Mouse (Mus musculus): Measurements from ENCODE around the gene Cfap73.
A peak's percentile ranks its signal among the peaks of the same experiment; 100 is the strongest.

The Cfap73 gene

DNA sequence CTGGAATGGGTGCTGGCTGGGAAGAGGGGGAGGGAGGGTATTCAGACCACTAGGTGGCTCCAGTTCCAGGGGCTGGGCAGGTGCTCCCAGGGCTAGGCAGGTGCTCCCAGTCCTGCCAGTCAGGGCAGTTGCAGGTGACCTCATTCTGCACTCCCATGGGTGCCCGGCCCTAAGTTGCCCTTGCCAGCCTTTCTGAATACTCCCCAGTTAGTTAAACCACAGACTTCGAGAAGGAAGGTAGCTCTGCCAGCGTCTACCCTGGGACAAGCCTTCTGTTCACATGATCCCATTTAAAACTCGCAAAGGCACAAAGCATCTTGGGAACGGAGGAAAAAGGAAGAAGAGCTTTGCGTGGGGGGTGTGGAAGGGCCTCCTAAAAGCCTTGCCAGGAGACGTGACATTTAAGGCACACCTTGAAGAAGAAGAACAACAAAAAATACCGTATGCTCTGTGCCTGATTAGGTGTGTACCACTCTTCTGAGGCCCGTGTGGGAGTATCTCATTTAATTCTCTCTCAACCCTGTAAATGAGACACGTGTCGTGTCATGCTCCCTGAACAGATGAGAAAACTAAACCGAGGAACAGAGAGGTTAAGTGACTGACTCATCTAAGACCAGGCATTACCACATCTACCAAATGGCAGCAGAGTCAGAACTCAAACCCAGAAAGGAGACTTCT is 13.9 kb upstream of the Cfap73 start:
- DNase-seq (ENCODE audit: low spot score) = no peak

DNA sequence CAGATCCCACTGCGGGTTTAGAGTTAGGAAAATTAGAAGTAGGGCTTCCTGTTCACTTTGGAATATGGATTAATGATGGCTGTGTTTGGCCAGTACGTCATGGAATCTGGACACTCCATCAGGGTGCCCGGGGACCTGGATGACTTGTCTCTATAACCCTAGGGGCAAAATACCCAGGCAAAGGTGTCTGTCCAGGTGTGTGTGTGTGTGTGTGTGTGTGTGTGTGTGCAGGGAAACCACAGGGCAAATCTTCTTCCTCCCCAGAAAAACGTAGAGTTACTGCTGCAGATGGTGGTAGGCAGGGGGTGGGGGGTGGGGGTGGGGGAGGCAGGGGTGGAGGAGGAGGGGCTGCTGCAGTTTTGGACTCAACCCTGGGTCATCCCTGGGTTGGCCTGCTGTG is 13.3 kb upstream of the Cfap73 start:
- no peak for DNase-seq (ENCODE audit: low spot score)

DNA sequence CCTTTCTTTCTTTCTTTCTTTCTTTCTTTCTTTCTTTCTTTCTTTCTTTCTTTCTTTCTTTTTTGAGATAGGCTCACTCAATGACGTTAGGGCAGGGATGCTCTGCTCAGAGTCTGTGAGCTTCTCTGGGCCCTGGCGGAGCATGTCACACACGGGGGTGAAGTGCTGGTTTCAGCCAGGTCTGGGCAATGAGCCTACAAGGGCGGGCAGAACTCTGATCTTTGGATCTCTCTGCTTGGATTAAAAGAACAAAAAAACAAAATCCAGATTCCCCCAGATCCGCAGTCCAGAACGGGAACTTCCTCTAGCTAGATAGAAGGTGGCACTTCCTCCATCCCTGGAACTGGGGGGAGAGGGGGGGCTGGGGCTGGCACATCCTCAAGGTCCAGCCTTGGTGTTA is 11.8 kb upstream of the Cfap73 start:
- DNase-seq (ENCODE audit: low spot score) = no peak

DNA sequence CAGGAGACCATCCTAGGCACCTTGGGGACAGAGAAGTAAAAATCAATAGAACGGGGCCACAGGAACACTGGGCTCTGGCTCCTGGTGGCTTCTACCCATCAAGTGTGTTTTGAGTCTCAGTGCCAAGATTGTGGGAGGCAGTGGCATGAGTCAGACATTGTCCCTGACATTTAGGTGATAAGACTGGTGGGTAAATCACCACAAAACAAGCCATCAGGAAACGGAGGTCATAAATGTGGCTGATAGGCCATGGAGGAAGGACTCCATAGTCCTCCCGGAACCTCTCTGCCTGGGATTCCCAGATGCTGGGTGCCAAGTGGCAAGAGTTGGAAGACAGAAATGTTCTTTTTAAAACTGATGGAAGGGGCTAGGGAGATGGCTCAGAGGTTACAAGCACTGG is 10.2 kb upstream of the Cfap73 start:
- no peak for DNase-seq (ENCODE audit: low spot score)

DNA sequence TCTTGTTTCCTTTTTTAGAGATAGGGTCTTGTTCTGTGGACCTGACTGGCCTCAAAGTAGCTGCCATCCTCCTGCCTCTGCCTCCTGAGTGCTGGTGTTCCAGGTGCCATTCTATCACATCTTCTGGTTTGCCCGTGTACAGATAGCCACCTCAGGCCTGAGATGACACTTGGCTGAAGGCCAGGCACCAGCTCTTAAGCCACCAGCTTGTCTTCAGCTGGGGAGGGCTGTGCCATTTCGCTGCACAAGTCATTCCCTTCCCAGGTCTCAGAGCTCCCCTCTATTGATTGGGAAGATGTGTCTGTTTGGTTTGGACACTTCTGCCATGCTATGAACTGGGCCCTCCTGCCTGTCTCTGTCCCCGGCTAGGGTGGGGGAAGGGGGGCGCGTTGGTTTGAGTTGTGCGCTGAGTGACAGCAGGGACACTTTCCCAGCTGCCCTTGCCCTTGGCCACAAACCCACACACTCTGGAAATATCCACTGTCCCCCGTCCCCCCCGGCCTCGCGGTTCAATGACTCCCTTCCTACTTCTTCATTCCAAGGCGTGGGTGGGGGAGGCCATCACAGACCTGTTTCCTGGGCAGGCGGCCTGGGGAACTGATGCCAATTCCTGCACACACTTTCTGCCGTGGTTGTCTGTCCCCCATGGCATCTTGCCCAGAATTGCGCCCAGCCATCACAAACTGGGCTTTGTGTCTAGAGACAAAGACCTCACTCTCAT is 9.5 kb upstream of the Cfap73 start:
- no peak for DNase-seq (ENCODE audit: low spot score)

DNA sequence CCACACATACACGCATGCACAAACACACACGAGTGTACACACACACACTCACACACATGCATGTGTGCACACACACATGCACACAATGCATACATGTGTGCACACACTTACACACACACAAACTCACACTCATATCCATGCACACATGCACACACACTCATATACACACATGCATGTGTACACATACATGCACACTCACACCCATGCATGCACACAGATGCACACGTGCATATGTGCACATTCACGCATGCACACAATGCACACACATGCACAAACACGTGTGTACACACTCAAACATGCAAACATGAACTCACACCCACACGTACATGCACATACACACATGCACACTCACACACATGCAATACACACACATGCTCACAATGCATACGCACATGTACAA is 6.1 kb upstream of the Cfap73 start:
- no peak for DNase-seq (ENCODE audit: low spot score)

DNA sequence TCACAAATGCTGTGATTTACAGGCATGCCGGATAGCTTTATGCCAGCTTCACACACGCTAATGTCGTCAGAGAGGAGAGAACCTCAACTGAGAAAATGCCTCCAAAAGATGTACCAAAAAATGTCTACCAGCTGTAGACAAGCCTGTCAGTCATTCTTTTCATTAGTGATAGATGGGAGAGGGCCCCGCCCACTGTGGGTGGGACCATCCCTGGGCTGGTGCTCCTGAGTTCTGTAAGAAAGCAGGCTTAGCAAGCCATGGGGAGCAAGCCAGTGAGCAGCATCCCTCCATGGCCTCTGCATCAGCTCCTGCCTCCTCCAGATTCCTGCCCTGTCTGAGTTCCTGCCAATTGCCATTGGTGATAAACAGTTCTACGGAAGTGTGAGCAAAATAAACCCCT is 1.6 kb upstream of the Cfap73 start:
- DNase-seq (ENCODE audit: low spot score) = no peak

DNA sequence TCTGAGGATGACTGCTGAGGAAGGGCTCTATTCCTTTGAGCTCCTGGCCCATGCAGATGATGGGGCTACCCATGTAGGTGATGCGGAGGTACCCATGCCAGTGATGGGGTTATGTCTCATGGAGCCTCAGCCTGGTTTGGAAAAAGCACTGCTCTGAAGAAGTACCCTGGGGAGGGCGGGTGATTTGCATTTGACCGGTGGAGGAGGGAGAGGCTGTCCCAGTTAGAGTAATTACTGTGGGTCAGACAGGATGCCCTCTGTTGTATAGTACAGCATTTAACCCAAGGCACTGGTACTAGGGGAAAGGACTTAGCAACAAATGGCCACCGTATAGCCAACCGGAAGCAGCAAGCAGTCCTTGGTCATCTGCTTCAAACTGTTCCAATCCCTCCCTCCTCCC is 825 bp upstream of the Cfap73 start:
- DNase-seq (ENCODE audit: low spot score) = no peak

DNA sequence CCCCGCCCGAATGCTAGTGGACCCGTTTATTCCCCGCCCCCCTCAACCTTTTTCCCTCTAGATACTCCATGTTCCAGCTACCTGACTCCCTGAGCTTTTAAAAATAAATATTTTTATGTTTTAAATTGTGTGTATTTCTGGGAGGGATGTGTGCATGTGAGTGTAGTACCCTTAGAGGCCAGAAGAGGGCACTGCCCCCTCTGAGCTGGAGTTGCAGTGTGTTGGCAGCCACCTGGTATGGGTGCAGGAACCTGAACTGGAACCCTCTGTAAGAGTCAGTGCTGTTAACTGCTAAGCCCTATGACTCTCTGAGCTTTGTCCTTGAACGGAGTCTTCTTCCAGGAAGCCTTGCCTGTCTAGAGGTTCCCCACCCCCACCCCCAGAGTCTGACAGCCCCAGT is 2.1 kb downstream of the Cfap73 start:
- no peak for DNase-seq (ENCODE audit: low spot score)

DNA sequence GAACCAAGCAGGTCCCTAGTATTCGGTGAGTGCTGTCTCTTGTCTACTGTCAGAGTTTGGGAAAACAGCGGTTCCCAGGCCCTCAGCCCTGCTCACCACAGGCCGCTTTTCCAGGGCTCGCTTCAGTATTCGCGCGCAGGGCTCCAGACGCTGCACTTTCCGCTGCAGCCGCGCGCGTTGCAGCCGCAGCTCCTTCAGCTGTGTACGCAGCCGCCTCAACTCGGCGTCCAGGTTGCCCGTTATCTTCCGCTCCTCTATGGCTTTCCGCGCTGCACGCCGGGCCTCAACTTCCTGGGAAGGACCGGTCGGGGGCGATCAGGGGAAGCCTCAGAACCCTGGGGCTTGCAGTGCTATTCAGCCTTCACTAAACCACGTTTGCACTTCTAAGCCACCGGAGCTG is 2.9 kb downstream of the Cfap73 start:
- no peak for DNase-seq (ENCODE audit: low spot score)

DNA sequence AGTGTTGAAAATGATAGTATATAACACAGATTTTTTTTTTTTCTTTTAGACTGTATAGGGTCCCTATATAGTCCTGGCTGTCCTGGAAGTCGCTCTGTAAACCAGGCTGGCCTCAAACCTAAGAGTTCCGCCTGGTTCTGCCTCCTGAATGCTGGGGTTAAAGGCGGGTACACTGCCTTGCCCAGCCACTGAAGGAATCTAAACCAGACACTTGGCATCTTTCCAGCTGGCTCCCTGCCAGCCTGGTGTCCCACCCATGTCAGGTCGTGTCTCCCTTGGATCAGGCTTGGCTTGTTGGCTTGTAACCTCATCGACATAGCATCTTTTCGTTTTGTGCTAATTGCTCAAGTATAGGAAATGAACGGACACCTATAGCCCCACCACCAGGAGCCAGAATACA is 5.4 kb downstream of the Cfap73 start:
- DNase-seq (ENCODE audit: low spot score) = no peak

DNA sequence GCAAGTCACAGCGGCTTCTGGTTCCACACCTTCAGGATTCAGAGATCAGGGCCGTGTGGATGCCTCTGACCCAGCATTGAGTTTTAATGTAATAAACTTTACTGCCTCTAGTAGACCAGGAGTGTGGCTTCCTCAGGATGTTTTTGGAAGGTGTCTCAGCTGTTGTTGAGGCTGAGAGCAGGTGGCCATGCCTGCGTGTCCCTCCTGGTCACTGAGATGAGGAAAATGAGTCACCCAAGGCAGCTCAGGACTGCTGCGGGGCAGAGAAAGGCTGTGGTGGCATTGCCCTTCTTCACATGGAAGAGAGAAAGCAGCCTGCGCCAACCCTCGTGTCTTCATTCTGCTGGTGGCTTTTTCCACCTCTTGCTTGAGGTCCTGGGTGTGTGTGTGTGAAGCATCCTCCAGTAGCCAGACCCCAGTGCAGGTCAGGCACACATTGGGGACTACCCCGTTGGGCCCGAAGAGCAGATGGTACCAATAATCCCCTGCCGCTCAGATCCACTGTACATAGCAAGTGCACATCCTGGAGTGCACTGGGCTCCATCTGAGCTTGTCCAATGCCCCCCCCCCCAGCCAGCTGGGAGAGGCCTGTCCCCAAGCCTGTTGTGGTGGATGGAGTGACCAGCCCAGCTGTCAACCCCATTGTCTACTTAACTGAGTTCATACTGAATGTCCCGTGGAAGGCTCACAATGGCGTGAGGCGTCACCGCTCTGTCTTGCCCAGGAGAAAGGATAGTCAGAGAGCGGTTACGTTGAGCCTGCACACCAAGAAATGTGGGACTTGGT is 6.3 kb downstream of the Cfap73 start:
- no peak for DNase-seq (ENCODE audit: low spot score)

DNA sequence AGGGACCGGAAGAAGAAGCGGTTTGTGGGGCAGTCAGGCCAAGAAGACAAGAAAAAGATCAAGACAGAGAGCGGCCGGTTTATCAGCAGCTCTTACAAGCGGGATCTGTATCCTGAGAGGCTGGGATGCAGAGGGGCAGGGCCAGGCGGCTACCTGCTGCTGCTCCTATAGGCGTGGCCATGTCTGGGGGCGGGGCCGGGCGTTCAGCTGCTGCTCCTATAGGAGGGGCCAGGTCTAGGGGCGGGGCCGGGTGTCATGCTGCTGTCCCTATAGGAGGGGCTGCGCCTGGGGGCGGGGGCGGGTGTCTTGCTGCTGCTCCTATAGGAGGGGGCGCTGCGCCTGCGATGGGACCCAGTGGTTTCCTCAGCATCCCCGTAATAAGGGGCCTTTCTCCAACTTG is 7.6 kb downstream of the Cfap73 start:
- no peak for DNase-seq (ENCODE audit: low spot score)

DNA sequence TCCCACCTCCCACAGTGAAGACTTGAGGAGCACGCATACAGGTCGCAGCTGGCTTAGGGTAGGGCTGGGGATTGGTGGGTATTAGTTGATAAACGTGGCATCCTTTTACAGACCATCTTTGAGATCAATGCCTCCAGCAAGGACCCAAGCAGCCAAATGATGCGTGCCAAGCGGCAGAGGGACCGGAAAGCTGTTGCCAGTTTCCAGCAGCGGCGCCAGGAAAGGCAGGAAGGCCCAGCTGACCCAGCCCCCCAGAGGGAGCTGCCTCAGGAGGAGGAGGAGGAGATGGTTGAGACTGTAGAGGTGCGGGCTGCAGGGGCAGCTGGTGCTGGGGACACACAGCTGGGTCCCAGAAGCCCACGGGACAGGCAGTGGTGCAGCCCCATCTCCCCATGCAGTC is 9.6 kb downstream of the Cfap73 start:
- DNase-seq (ENCODE audit: low spot score) = no peak

DNA sequence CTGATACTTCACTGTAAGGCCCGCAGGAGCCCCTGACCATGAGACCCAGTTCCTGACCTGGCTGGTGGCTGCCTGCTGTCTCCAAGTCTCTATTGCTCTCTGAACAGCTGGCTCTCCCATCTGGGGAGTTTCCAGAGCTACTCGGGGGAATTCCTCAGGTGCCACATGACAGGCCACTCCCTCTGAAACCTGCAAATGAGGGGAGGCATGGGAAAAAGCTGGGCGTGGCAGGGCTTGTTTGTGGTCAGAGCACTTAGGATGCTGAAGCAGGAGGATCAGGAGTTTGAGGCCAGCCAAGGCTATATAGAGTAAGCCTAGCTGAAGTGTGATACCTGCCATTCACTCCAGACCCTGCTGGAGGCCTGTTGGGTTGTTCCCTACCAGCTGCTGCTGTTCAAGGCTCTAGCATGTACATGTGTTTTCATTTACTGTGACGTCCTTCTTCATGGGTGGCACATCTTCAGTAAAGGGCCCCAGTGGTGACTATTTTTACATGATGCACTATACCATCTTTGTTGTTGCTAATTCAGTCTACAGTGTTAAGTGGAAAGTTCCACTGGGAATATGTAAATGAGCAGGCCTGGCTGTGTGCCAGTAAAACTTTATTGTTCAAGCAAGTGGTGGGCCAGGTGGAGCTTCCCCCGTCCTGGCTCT is 11.7 kb downstream of the Cfap73 start:
- no peak for DNase-seq (ENCODE audit: low spot score)

DNA sequence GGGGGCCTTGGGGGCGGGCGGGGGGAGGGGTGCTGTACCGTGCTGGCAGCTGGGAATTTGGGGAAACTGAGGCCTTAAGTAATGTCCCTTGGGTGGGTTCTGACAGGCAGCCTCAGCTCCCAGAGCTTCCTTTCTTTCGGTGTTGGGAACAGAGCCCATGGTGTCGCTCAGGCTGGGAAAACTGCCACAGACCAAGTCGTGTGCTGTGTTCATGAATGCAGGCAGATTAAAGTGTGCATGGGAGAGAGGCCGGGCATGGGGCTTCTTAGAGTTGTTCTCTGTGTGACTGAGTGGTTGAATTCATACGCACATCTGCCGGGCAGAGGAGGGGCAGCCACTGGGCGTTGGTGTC is 12.2 kb downstream of the Cfap73 start:
- DNase-seq (ENCODE audit: low spot score) = no peak

DNA sequence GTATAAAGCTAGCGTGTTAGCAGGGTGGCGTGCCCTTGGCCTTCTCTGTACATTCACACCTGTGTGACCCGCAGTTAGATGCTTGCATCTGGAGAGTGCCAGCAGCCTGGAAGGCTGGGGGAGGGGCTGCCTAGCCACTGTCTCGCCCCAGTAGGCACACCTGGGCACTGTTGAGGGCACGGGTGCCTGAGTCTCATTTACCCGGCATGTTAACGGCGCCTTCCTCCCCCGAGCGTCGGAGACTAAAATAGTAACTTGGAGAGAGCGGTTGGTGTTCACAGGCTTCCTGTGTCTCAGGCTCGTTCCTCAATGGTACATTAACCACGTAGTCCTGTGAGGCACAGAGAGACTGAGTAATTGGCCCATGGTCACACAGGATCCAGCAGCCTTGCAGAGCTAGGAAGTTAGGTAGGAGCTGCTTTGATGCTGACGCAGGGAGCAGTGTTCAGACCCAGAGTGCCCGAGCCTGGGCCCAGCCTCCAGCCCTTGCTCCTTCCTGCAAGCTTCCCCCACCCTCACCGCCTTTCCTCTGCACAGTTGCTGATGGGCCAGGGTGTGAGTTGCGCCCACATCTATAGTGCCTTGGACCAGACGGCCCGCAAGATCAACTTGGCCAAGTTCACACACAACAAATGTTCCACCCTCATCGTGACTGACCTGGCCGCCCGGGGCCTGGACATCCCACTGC is 12.8 kb downstream of the Cfap73 start:
- DNase-seq (ENCODE audit: low spot score) = no peak

DNA sequence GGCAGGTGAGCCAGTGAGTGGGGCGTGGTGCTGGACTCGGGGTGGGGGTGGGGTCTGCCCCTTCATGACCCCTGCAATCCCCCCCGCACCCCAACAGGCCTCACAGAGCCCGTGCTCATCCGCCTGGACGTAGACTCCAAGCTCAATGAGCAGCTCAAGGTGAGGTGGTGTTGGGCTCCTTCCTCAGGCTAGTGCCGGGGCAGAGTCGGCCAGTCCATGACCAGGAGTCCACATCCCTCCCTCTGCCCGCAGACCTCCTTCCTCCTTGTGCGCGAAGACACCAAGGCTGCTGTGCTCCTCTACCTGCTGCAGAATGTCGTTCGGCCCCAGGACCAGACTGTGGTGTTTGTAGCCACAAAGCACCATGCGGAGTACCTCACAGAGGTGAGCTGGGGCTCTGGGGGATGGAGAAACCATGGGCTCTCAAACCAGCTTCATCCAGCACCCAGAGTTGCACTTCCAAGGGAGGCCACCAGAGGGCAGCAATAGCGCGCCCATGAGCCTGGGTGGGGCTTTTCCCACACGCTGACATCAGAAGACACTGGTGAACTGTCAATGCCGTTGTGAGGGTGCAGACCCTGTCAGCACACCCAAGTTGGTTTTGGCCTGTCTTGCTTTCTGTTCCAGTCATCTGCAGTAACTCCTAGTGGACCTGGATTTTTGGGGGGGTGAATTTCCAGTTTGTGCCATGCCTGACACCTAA is 13.5 kb downstream of the Cfap73 start:
- peak; percentile 70 for DNase-seq (ENCODE audit: low spot score)

DNA sequence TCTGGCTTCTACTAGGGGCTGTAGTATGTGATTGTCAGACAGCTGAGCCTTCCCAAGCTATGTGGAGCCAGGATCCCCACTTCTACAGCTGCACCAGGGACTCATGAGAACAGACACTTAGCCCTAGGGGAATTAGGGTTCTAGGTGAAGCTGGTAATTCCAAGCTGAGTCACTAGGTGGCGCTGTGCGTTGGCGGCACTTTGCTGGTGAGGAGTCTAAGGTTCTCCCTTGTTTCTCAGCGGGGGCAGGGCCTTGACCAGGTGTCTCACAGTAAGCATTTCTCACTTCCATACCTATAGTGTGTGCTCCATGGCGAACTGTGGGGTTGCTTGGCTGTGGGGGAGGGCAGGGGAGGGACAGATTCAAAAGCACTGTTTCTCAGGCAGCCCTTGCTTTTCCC is 14.8 kb downstream of the Cfap73 start:
- peak; percentile 31 for DNase-seq (ENCODE audit: low spot score)

DNA sequence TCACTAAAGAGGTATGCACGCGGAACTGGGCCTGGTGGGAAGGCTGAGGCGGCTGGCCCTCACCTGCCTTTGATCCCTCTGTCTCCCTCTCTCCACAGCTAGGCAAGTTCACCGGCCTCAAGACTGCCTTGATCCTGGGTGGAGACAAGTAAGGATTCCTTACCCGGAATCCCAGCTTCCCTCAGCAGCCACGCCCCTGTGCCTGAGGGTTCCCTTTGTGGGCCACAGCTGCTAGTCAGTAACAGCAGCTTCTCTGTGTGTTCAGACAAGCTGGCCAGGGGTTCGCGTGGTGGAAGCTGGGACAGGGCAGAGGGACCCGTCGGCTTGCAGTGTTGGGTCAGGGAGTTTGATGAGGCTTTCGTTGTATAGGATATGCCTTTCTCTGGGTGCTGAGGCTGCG is 15.3 kb downstream of the Cfap73 start:
- no peak for DNase-seq (ENCODE audit: low spot score)

DNA sequence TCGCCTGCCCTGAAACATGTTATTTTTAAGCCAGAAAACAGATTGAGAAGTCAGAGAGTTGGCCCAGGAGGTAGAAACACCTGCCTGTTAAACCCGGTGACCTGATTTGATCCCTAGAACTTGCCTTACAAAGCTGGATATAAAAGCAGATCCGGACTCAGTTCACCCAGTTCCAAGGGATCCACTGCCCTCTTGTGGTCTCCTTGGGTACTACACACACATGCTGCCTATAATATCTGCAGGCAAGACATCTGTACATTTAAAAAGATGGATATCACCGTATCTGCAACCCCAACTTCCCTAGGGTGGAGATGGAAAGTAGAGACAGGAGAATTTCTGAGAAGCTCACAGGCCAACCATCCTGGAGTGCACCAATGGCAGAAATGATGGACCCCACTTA is 18.1 kb downstream of the Cfap73 start:
- no peak for DNase-seq (ENCODE audit: low spot score)

Data from lung, postnatal 25 days (tissue).